Mouse (Mus musculus) spleen, adult 2 months (tissue): ENCODE results near the gene Gm27021.

Experiments
- CTCF ChIP-seq: fragments of 200-500 bp; IDR thresholded peaks from 2 replicates; pipeline ENCODE4 v1.5.1; 2011; ENCODE audit warnings: mild to moderate bottlenecking, inconsistent platforms; ENCODE audit not compliant: insufficient read depth, insufficient read length, insufficient replicate concordance; ENCODE audit errors: extremely low read depth
- POLR2A ChIP-seq: fragments of 200-500 bp; IDR thresholded peaks from 2 replicates; pipeline ENCODE4 v1.6.1; 2011; ENCODE audit warnings: low read depth, low read length, inconsistent platforms

- no peak for TF ChIP-seq CTCF
- TF ChIP-seq POLR2A = no peak
Observed at GRCm38 (mm10) chr8:120644663-120645062, 23.2 kb downstream of the Gm27021 start.
